Comparison of ENCODE assay signal across 17 mouse cellular contexts in the genomic region with DNA sequence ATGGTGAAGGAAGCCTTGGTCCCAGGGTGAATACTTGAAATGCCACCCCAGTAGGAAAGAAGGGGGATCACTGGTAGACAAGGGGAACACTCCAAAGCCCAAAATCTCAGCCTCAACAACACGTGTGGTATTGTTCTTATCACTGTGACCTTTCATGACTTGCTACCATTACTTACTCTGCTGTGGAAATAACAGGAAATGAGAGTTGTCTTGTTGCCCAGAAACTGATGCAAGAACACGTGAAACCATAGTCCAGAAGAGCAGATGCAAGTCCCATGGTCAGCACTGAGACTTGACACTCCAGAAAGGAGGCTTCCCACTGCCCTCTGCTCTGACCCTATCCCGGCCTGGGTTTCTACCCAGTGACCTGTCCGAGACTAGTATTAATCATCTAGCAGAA.
DNase-seq lines count a peak whose midpoint lies in the region; ATAC-seq and TF ChIP-seq lines count a peak whose summit lies in the region.
"Had no signal": no experiment of that assay in that cellular context is flagged by ENCODE, and none has a peak within 500 bp of the region (broad histone marks: within the 10 kb centered on the region; RNA-seq: fewer than 3 reads in every experiment).

No protein-coding gene starts in this region.

- TF ChIP-seq CTCF in liver, adult 2 months (IDR thresholded peaks at IDR 0.05; ENCODE audit: low read depth, low read length): no peak

- WGBS in liver, adult 2 months: 39% methylated on average over 4 of the region's 4 CpGs
- 57% methylated on average over 4 of the region's 4 CpGs for WGBS in liver, embryonic 11.5 days

- H3K79me2 ChIP-seq in liver, adult 2 months (ENCODE audit: control insufficient read depth, insufficient read depth, low read length): no peaks in the 10 kb centered on the region

- DNase-seq in heart, adult 8-10 months (ENCODE audit: low spot score): peak; percentile 63
- DNase-seq in heart, postnatal 25 days (ENCODE audit: low spot score): no peak
- DNase-seq in liver, adult 2 months (ENCODE audit: extremely low read depth, low read depth, low spot score): peak; percentile 53
- DNase-seq in liver, embryonic 11.5 days (ENCODE audit: low spot score): no peak
- DNase-seq in adrenal gland, postnatal 36 days: peak; percentile 12 to 30
- peak; percentile 44 to 60 for DNase-seq in kidney, postnatal 36 days
- DNase-seq in thymus, postnatal 4 days: no peak
- DNase-seq: cerebellum, adult 8-10 months; right cerebral cortex, postnatal 25 days; thymus, postnatal 14 days had no signal

- no peak overlapping the region for H3K27ac ChIP-seq in liver, adult 2 months (replicated peaks; ENCODE audit: insufficient read depth, low read depth, low read length)
- no peak overlapping the region for H3K27ac ChIP-seq in liver, embryonic 11.5 days (ENCODE audit: low read depth, low read length)
- H3K27ac ChIP-seq: forebrain, embryonic 15.5 days; hindbrain, postnatal 0 days; liver, embryonic 12.5 days; macrophage; midbrain, embryonic 12.5 days; stomach, postnatal 0 days had no signal

- H3K4me2 ChIP-seq in liver, embryonic 11.5 days: no peak overlapping the region
- H3K4me2 ChIP-seq: forebrain, embryonic 15.5 days; liver, embryonic 12.5 days; midbrain, embryonic 12.5 days had no signal

- no peaks in the 10 kb centered on the region; the same call in 1 of the 2 replicates for H3K27me3 ChIP-seq in liver, adult 2 months (ENCODE audit: control insufficient read depth, insufficient read depth, low read length)
- no peaks in the 10 kb centered on the region for H3K27me3 ChIP-seq in liver, embryonic 11.5 days (replicated peaks; ENCODE audit: control insufficient read depth, insufficient read depth, low read length)
- H3K27me3 ChIP-seq: forebrain, embryonic 15.5 days; liver, embryonic 12.5 days; midbrain, embryonic 12.5 days had no signal

- H3K36me3 ChIP-seq in liver, adult 2 months (ENCODE audit: control insufficient read depth, insufficient read depth, low read length): no peaks in the 10 kb centered on the region
- H3K36me3 ChIP-seq in liver, embryonic 11.5 days (ENCODE audit: control insufficient read depth, insufficient read depth, low read length): no peaks in the 10 kb centered on the region
- H3K36me3 ChIP-seq: forebrain, embryonic 15.5 days; liver, embryonic 12.5 days; midbrain, embryonic 12.5 days had no signal

- peaks cover 3% of the 10 kb centered on the region; the same call in 1 of the 2 replicates for H3K4me1 ChIP-seq in liver, adult 2 months (ENCODE audit: control insufficient read depth, insufficient read depth, low read length)
- no peaks in the 10 kb centered on the region for H3K4me1 ChIP-seq in liver, embryonic 11.5 days (replicated peaks; ENCODE audit: control insufficient read depth, insufficient read depth, low read length)
- H3K4me1 ChIP-seq: liver, embryonic 12.5 days had no signal

- no peak for ATAC-seq in liver, embryonic 11.5 days (replicated peaks; ENCODE audit: low FRiP score)
- ATAC-seq: forebrain, embryonic 15.5 days; hindbrain, postnatal 0 days; liver, embryonic 12.5 days had no signal

- no peak overlapping the region for H3K4me3 ChIP-seq in liver, adult 2 months (ENCODE audit: insufficient read depth, low read depth, low read length)
- H3K4me3 ChIP-seq in liver, embryonic 11.5 days (ENCODE audit: low read depth, low read length): no peak overlapping the region
- H3K4me3 ChIP-seq: erythroblast, embryonic 14.5 days; forebrain, embryonic 15.5 days; liver, embryonic 12.5 days; midbrain, embryonic 12.5 days had no signal

- H3K9ac ChIP-seq in liver, adult 2 months (ENCODE audit: low read depth, low read length): no peak overlapping the region
- no peak overlapping the region for H3K9ac ChIP-seq in liver, embryonic 11.5 days (ENCODE audit: low read depth, low read length)
- H3K9ac ChIP-seq: forebrain, embryonic 15.5 days; liver, embryonic 12.5 days; midbrain, embryonic 12.5 days had no signal

- no peak for TF ChIP-seq POLR2A in liver, adult 2 months (IDR thresholded peaks at IDR 0.05; ENCODE audit: extremely low read depth, insufficient read depth, low read length)

- H3K9me3 ChIP-seq in liver, embryonic 11.5 days (ENCODE audit: control insufficient read depth, low read length): no peaks in the 10 kb centered on the region
- H3K9me3 ChIP-seq: forebrain, embryonic 15.5 days; liver, embryonic 12.5 days; midbrain, embryonic 12.5 days had no signal

- intact Hi-C loops in heart, postnatal 25 days (cut with DNase I): no loop called here

Comparison
In these comparisons a context has a peak if more than half of its experiments do, and no peak if none do; other contexts are left out.
1. DNase-seq: peak in heart, adult 8-10 months (single experiment), liver, adult 2 months (single experiment), adrenal gland, postnatal 36 days (2 of 2) and kidney, postnatal 36 days (2 of 2); none in heart, postnatal 25 days (single experiment), liver, embryonic 11.5 days (single experiment) and thymus, postnatal 4 days (single experiment).